11 mouse cellular contexts compared by ENCODE assay signal in the genomic region with DNA sequence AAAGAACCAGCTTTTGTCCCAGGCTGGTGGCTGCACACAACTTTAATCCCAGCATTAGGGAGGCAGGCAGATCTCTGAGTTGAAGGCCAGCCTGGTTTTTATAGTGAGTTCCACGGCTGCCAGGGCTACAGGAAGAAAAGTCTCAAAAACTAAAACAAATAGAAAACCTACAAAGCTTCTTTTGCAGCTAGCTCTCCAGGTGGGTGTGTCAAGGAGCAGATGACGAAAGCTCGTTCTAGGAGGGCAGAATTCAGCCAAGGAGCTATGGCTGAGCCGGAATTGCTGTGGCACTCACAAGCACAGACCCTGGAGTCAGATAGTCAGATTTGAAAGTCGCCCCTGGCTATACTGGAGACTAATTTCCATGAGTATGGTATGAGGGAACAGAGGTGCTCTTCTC. TPM values are rescaled to one million over a fixed set of nuclear protein-coding genes. Genes with fewer than 3 reads are reported as not detected.
DNase-seq lines count a peak whose midpoint lies in the region; ATAC-seq and TF ChIP-seq lines count a peak whose summit lies in the region.
"Had no signal": no experiment of that assay in that cellular context is flagged by ENCODE, and none has a peak within 500 bp of the region (broad histone marks: within the 10 kb centered on the region; RNA-seq: fewer than 3 reads in every experiment).

No protein-coding gene starts in this region.

- no peak for DNase-seq in heart, embryonic 10.5 days (ENCODE audit: low spot score)
- no peak for DNase-seq in heart, adult 9 months (ENCODE audit: low spot score in 2 of 2)
- peak; percentile 59 for DNase-seq in lung, adult 2 months
- no peak for DNase-seq in cerebellum, postnatal 10 days
- DNase-seq in spleen, adult 12 weeks (ENCODE audit: low spot score), result no peak
- DNase-seq: gastrocnemius, postnatal 14 days; retina, postnatal 1 day had no signal

- H3K36me3 ChIP-seq in heart, embryonic 10.5 days, result no peaks in the 10 kb centered on the region
- H3K36me3 ChIP-seq in ES-Bruce4 (ENCODE audit: control insufficient read depth, insufficient read depth, low read length, poor library complexity, severe bottlenecking), result peaks cover 9% of the 10 kb centered on the region; the same call in 1 of the 2 replicates
- peaks cover 1% of the 10 kb centered on the region for H3K36me3 ChIP-seq in intestine, embryonic 16.5 days (ENCODE audit: control insufficient read depth, insufficient read depth, low read length)

- no peak for ATAC-seq in intestine, embryonic 16.5 days
- no peak for ATAC-seq in megakaryocyte progenitor cell, adult 5-6 weeks (replicated peaks; ENCODE audit: poor library complexity)
- ATAC-seq: inflammation-experienced regulatory T-cells, adult 6 months had no signal

- H3K4me3 ChIP-seq in heart, embryonic 10.5 days, result peak overlapping the region; percentile 85
- peak overlapping the region; percentile 20 for H3K4me3 ChIP-seq in ES-Bruce4 (ENCODE audit: low read depth, low read length)
- peak overlapping the region; percentile 40 for H3K4me3 ChIP-seq in intestine, embryonic 16.5 days (ENCODE audit: low read length)
- no peak overlapping the region for H3K4me3 ChIP-seq in lung, adult 2 months (replicated peaks; ENCODE audit: extremely low read depth, low read depth, low read length)

- no peak for TF ChIP-seq EP300 in ES-Bruce4 (IDR thresholded peaks at IDR 0.05; ENCODE audit: insufficient read depth, low read depth, low read length)

- WGBS in heart, embryonic 10.5 days, result 65% methylated on average over 5 of the region's 5 CpGs
- WGBS in intestine, embryonic 16.5 days, result 54% methylated on average over 5 of the region's 5 CpGs
- WGBS in lung, adult 2 months, result 69% methylated on average over 5 of the region's 5 CpGs

- TF ChIP-seq POLR2A in ES-Bruce4 (IDR thresholded peaks at IDR 0.05; ENCODE audit: insufficient read depth, low read length), result no peak
- peak; percentile 39; the same call in 1 of the 2 replicates for TF ChIP-seq POLR2A in lung, adult 2 months (IDR thresholded peaks at IDR 0.05; ENCODE audit: borderline replicate concordance, extremely low read depth, low read depth, low read length)

- no peaks in the 10 kb centered on the region for H3K9me3 ChIP-seq in heart, embryonic 10.5 days
- H3K9me3 ChIP-seq in ES-Bruce4 (replicated peaks; ENCODE audit: control insufficient read depth, insufficient read depth, low read length, poor library complexity, severe bottlenecking), result no peaks in the 10 kb centered on the region
- H3K9me3 ChIP-seq in intestine, embryonic 16.5 days (ENCODE audit: control insufficient read depth, low read length), result no peaks in the 10 kb centered on the region

- peaks cover 24% of the 10 kb centered on the region for H3K4me1 ChIP-seq in heart, embryonic 10.5 days
- H3K4me1 ChIP-seq in ES-Bruce4 (ENCODE audit: control insufficient read depth, insufficient read depth, low read length), result peaks cover 6% of the 10 kb centered on the region
- H3K4me1 ChIP-seq in intestine, embryonic 16.5 days (ENCODE audit: control insufficient read depth, insufficient read depth, low read length), result peaks cover 26% of the 10 kb centered on the region
- peaks cover 5% of the 10 kb centered on the region; the same call in 1 of the 2 replicates for H3K4me1 ChIP-seq in lung, adult 2 months (ENCODE audit: control insufficient read depth, insufficient read depth, low read length)

- no peaks in the 10 kb centered on the region for H3K27me3 ChIP-seq in heart, embryonic 10.5 days (ENCODE audit: insufficient read depth, poor library complexity, severe bottlenecking)
- H3K27me3 ChIP-seq in ES-Bruce4 (ENCODE audit: control insufficient read depth, insufficient read depth, low read length, poor library complexity, severe bottlenecking), result no peaks in the 10 kb centered on the region
- H3K27me3 ChIP-seq in intestine, embryonic 16.5 days (replicated peaks; ENCODE audit: control insufficient read depth, insufficient read depth, low read length), result no peaks in the 10 kb centered on the region

- peak overlapping the region; percentile 85 for H3K9ac ChIP-seq in ES-Bruce4 (ENCODE audit: low read depth, poor library complexity, severe bottlenecking)
- peak overlapping the region; percentile 67 for H3K9ac ChIP-seq in intestine, embryonic 16.5 days (ENCODE audit: low read depth, low read length)

- peak overlapping the region; percentile 72 for H3K4me2 ChIP-seq in intestine, embryonic 16.5 days (ENCODE audit: low read depth, low read length)

- TF ChIP-seq CTCF in ES-Bruce4 (IDR thresholded peaks at IDR 0.05; ENCODE audit: low read depth, low read length), result no peak
- no peak for TF ChIP-seq CTCF in lung, adult 2 months (IDR thresholded peaks at IDR 0.05; ENCODE audit: insufficient read depth, low read length)

- peak overlapping the region; percentile 87 for H3K27ac ChIP-seq in heart, embryonic 10.5 days
- peak overlapping the region; percentile 95 for H3K27ac ChIP-seq in ES-Bruce4 (ENCODE audit: insufficient read depth, low read length)
- H3K27ac ChIP-seq in intestine, embryonic 16.5 days (ENCODE audit: low read length), result peak overlapping the region; percentile 96

RNA-seq across cellular contexts. Expression of a gene that starts 1.2 kb away (rescaled TPM):
- polyA plus RNA-seq in heart, embryonic 10.5 days (2016; fragmentation: Nextera tagmentation; extraction: Ambion mirVana), result 81.5 and 88.2 TPM in 2 replicates
- polyA plus RNA-seq in ES-Bruce4 (2011; ENCODE audit: insufficient read depth, insufficient read length, low read depth, missing spikeins), result 34.3 and 45.0 TPM in 2 replicates
- 217 and 222 TPM in 2 replicates for polyA plus RNA-seq in intestine, embryonic 16.5 days (2015; fragmentation: Nextera tagmentation; extraction: Ambion mirVana)
- 242 and 409 TPM in 2 replicates for polyA plus RNA-seq in lung, adult 2 months (2012; rRNA removed)
- 46.1 and 54.3 TPM in 2 replicates for total RNA-seq in megakaryocyte progenitor cell, adult 5-6 weeks (2015)
- 69.3 and 79.7 TPM in 2 replicates for total RNA-seq in megakaryocyte progenitor cell, adult 5-6 weeks (2017)

RNA-seq across cellular contexts. Expression of a gene that starts 2.6 kb away (rescaled TPM):
- 0.25 and 0.63 TPM in 2 replicates for polyA plus RNA-seq in heart, embryonic 10.5 days (2016; fragmentation: Nextera tagmentation; extraction: Ambion mirVana)
- polyA plus RNA-seq in ES-Bruce4 (2011; ENCODE audit: insufficient read depth, insufficient read length, low read depth, missing spikeins), result 0.46 and 0.63 TPM in 2 replicates
- polyA plus RNA-seq in intestine, embryonic 16.5 days (2015; fragmentation: Nextera tagmentation; extraction: Ambion mirVana), result 0.40 and 0.49 TPM in 2 replicates
- 0.65 and 1.1 TPM in 2 replicates for polyA plus RNA-seq in lung, adult 2 months (2012; rRNA removed)
- 16.6 and 20.5 TPM in 2 replicates for total RNA-seq in megakaryocyte progenitor cell, adult 5-6 weeks (2015)
- total RNA-seq in megakaryocyte progenitor cell, adult 5-6 weeks (2017), result 38.8 and 46.4 TPM in 2 replicates

RNA-seq across cellular contexts. Expression of a gene that starts 20.6 kb away (rescaled TPM):
- polyA plus RNA-seq in heart, embryonic 10.5 days (2016; fragmentation: Nextera tagmentation; extraction: Ambion mirVana), result 2.4 and 2.7 TPM in 2 replicates
- 0.25 and 0.49 TPM in 2 replicates for polyA plus RNA-seq in ES-Bruce4 (2011; ENCODE audit: insufficient read depth, insufficient read length, low read depth, missing spikeins)
- polyA plus RNA-seq in intestine, embryonic 16.5 days (2015; fragmentation: Nextera tagmentation; extraction: Ambion mirVana), result 0.65 and 0.93 TPM in 2 replicates
- polyA plus RNA-seq in lung, adult 2 months (2012; rRNA removed), result 0.57 and 1.0 TPM in 2 replicates
- total RNA-seq in megakaryocyte progenitor cell, adult 5-6 weeks (2015), result 1.2 and 2.2 TPM in 2 replicates
- total RNA-seq in megakaryocyte progenitor cell, adult 5-6 weeks (2017), result 3.5 and 8.7 TPM in 2 replicates

RNA-seq across cellular contexts. Expression of a gene that starts 21.2 kb away (rescaled TPM):
- 111 and 120 TPM in 2 replicates for polyA plus RNA-seq in heart, embryonic 10.5 days (2016; fragmentation: Nextera tagmentation; extraction: Ambion mirVana)
- polyA plus RNA-seq in ES-Bruce4 (2011; ENCODE audit: insufficient read depth, insufficient read length, low read depth, missing spikeins), result 151 and 164 TPM in 2 replicates
- 82.1 and 82.3 TPM in 2 replicates for polyA plus RNA-seq in intestine, embryonic 16.5 days (2015; fragmentation: Nextera tagmentation; extraction: Ambion mirVana)
- 31.3 and 32.2 TPM in 2 replicates for polyA plus RNA-seq in lung, adult 2 months (2012; rRNA removed)
- total RNA-seq in megakaryocyte progenitor cell, adult 5-6 weeks (2015), result 112 and 118 TPM in 2 replicates
- 40.9 and 47.7 TPM in 2 replicates for total RNA-seq in megakaryocyte progenitor cell, adult 5-6 weeks (2017)

RNA-seq across cellular contexts. Expression of a gene that starts 25.3 kb away (rescaled TPM):
- polyA plus RNA-seq in heart, embryonic 10.5 days (2016; fragmentation: Nextera tagmentation; extraction: Ambion mirVana), result 0.10 TPM in 1 of 2 replicates, not detected in the other
- polyA plus RNA-seq in ES-Bruce4 (2011; ENCODE audit: insufficient read depth, insufficient read length, low read depth, missing spikeins), result not detected in 2 replicates
- 91.5 and 109 TPM in 2 replicates for polyA plus RNA-seq in intestine, embryonic 16.5 days (2015; fragmentation: Nextera tagmentation; extraction: Ambion mirVana)
- polyA plus RNA-seq in lung, adult 2 months (2012; rRNA removed), result 0.04 and 0.27 TPM in 2 replicates
- not detected in 2 replicates for total RNA-seq in megakaryocyte progenitor cell, adult 5-6 weeks (2015)
- total RNA-seq in megakaryocyte progenitor cell, adult 5-6 weeks (2017), result not detected in 2 replicates
- total RNA-seq: gastrocnemius, postnatal 14 days had no signal
- polyA plus RNA-seq: inflammation-experienced regulatory T-cells, adult 6 months had no signal
